Mouse (Mus musculus): ENCODE data around the gene Rrp9.

GRCm38 (mm10) chr9:106467746-106468145 lies 8.0 kb upstream of the Rrp9 start:
- TF ChIP-seq CTCF (IDR thresholded peaks at IDR 0.05; ENCODE audit: control insufficient read depth, insufficient read depth, insufficient replicate concordance, low read depth, low read length) (no peak), POLR2A (IDR thresholded peaks at IDR 0.05; ENCODE audit: control insufficient read depth, low read depth, low read length) (no peak)

Data from testis, adult 2 months (tissue).